Mouse (Mus musculus) left cerebral cortex, postnatal 14 days (tissue): Measurements from ENCODE around the gene Kyat3. TPM values are rescaled to one million over a fixed set of nuclear protein-coding genes. Genes with fewer than 3 reads are reported as not detected.

Source experiments
- DNase-seq, 2 experiments: peaks; one replicate each; pipeline ENCODE4 v3.0.0; 2021 to 2022; ENCODE audit warnings: low spot score in 2 of 2, mixed read lengths in 1 of 2
- intact Hi-C: fragments of 180-260 bp; cut with DNase I; formaldehyde crosslinking; loops from one replicate; pipeline ENCODE4 v1.15.1; 2025
- total RNA-seq, 2 experiments: library from RNA; stranded (reverse); gene quantifications; 2 replicates each; pipeline ENCODE4 v1.2.3; 2021

Kyat3 gene
- total RNA-seq, 2 experiments from 2014 or later: 4.7 to 5.2 TPM

DNA sequence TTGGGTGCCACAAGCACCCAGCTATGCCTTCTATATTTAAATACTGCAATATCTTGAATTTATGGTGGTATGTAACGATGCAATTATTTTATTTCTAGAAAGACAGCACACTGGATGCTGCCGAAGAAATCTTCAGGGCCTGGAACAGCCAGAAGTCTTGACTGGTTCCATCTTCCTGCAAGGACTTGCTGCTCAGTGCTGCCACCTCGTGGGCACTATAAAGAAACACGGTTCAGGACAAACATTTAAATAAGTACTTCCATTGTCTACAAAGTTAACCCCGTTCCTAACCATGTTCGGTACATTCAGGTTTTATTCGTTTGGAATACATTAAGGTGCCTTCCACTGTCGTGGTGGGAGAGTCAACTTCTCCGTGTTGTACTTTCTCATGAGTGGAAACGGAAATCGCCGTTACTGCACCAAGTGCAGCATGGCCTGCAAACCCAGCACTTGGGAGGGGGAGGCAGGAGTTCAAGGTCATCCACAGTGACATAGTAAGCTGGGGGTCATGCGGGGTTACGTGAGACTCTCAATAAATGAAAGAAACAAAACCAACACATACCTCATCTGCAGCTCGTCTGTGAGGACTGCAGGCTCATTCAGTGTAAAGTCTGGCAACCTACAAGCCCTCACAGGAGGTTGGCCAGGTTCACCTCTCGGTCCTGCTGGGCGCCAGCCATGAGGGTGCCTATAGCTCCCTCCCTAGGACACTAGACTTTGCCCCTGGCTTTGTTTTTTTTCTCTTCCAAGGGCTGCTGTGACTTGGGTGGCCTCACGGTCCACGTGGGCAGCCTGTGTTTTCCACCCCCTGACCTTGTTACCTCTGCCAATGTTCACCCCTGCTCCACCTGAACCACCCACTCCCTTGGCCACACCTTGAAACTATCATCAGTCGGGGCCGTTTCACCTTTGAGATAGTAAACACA, 43.4 kb downstream of the Kyat3 start:
- intact Hi-C loops: no loop called here

GRCm38 (mm10) chr3:142745076-142745475, 44.2 kb downstream of the Kyat3 start:
- intact Hi-C loops: no loop called here
- DNase-seq: no peak

More for the DNA sequence above, 43.4 kb downstream of the Kyat3 start:
- peak in 1 of 2 experiments; percentile 45 for DNase-seq

DNA sequence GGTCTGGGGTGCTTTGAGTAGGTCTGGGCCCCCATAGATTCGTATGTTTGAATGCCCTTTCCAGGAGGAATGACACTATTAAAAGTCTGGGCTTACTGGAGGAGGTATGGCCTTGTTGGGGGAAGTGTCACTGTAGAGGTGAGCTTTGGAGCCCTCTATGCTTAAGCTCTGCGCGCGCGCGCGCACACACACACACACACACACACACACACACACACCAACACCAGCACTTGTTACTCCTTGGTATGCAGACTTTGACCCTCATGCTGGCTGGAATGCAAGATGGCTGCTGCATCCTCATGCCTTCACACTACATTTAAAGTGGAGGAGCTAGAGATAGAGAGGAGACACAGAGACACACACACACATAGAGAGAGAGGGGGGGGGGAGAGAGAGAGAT, 46.8 kb downstream of the Kyat3 start:
- DNase-seq: no peak
- intact Hi-C loops: no loop called here

DNA sequence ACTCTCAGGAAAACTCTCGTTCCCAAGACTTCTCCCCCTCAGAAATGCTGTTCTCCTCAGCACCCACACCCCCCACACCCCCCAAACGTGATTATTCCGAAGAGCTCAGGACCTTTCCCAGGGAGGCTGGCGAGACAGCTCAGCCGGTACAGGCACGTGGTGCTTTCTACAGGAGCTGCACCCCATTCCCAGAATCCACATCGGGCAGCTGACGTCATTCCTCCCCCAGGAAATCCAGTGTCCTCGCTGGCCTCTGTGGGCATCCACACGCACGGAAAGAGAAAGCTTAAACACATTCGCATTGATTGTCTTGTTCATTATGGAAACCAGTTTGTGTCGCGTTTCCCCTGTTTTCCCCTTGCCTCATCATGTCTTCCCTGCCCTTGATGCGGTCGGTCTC, 48.3 kb downstream of the Kyat3 start:
- DNase-seq: no peak
- intact Hi-C loops: no loop called here

- intact Hi-C loops: no loop called here
- DNase-seq: peak in 1 of 2 experiments; percentile 18
Observed at GRCm38 (mm10) chr3:142755132-142755867, 54.4 kb downstream of the Kyat3 start.

- no peak for DNase-seq
- intact Hi-C loops: no loop called here
Observed at GRCm38 (mm10) chr3:142757841-142758240, 57.0 kb downstream of the Kyat3 start.

DNA sequence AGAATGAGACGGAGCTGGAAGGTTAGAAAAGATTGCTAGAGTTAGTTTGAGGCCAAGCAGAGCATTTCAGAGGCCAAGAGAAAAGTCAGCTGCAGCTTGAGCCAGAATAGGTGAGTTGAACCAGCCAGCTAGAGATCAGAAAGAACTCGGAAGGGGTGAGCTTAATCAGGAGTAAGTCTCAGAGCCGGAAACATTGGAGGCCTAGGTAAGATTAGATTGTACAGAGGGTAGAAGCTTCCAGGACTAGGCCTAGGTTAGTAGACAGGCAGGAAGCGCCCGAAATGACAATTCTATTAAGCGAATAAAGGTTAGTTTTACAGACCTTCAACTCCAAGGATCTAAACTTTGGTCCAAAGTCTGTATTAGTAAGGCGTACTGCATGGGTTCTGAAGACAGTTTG, 57.7 kb downstream of the Kyat3 start:
- DNase-seq: no peak
- intact Hi-C loops: no loop called here

GRCm38 (mm10) chr3:142760356-142760755, 59.5 kb downstream of the Kyat3 start:
- intact Hi-C loops: no loop called here

GRCm38 (mm10) chr3:142764995-142765777, 64.3 kb downstream of the Kyat3 start, which contains the start of gene Gtf2b:
Gtf2b (plus strand) TSS chr3:142765045.
- intact Hi-C loops: no loop called here
- peak; percentile 92 to 93 for DNase-seq

More at GRCm38 (mm10) chr3:142760356-142760755, 59.5 kb downstream of the Kyat3 start:
- DNase-seq: no peak

DNA sequence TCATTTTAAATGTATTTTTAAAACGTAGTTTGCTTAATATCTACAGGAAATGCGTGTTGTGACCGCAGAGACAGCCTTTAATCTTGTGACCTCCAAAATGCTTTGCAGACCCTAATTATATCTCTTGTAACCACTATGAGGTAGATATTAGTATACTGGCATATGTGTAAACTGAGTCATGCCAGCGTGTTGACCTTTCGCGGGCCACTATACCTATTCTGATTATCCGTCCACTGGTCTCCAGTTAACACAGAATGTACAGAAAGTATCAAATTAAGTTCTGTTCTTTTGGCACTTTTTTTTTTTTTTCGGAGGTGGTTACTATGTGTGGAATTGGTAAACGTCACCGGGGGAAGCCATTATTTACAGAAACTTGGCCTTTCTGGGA, 64.9 kb downstream of the Kyat3 start:
- no peak for DNase-seq
- intact Hi-C loops: no loop called here

GRCm38 (mm10) chr3:142768498-142768897, 67.6 kb downstream of the Kyat3 start:
- intact Hi-C loops: no loop called here
- DNase-seq: no peak

DNA sequence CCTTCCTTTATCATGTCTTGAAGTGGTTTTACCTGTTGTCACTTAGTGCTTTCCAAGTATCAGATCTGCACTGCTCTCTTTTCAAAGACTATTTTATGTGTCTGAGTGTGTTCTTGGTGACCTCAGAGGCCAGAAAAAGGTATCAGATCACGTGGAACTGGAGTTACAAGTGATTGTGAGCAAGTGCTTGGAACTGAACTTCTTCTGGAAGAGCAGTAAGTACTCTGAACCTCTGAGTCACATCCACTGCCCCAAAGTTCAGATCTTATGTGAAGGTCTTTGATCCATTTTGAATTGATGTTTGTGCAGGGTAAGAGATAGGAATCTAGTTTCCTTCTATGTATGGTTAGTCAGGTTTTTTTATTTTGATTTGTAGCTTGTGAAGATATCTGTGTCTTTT, 69.7 kb downstream of the Kyat3 start:
- intact Hi-C loops: no loop called here

DNA sequence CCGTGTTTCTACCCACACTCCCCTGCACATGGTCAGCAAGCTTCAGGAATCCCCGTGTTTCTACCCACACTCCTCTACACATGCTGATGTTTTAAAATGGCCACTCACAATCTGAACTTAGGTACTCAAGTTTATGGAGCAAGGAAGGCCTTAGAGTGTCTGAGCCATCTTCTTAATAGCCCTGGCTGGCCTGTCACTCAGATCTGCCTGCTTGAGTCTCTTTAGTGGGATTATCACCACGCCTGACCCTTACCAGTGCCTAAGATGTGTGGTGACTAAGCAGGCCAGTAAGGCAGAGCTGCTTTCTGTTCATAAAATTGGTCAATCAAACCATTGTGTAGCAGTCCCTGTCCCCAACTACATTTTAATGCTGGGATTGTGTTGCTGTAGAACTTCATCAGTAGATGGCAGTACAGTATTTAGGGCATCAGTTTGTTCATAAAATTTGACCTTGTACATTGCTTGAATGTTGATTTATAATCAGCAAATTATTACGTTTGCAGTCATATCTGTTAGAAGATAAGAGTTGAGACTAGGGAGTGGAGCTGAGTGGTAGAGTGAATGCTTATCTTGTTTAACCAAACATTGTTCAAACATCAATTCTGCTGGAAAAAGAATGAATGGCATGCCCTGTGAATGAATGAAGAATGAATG, 72.8 kb downstream of the Kyat3 start:
- no peak for DNase-seq
- intact Hi-C loops: no loop called here

More for the DNA sequence above, 69.7 kb downstream of the Kyat3 start:
- DNase-seq: no peak

DNA sequence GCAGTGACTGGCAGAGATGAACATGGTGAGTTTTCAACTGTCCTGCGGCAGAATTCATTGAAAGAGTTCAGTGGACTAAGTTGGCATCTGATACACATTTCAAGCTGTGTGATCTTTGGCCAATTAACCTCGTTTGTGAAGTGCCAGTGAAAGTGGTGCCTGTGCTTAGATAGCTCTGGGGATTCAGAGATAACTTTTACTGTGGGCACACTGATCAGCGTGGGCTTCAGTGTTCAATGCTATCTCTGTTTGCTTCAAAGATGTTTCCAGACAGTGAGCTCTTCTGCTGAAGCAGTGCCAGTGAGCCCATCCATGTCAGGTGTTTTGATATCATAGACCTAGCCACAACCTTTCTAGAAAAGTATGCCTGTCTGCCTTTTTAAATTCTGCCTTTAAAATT, 76.4 kb downstream of the Kyat3 start:
- intact Hi-C loops: no loop called here
- DNase-seq: no peak

DNA sequence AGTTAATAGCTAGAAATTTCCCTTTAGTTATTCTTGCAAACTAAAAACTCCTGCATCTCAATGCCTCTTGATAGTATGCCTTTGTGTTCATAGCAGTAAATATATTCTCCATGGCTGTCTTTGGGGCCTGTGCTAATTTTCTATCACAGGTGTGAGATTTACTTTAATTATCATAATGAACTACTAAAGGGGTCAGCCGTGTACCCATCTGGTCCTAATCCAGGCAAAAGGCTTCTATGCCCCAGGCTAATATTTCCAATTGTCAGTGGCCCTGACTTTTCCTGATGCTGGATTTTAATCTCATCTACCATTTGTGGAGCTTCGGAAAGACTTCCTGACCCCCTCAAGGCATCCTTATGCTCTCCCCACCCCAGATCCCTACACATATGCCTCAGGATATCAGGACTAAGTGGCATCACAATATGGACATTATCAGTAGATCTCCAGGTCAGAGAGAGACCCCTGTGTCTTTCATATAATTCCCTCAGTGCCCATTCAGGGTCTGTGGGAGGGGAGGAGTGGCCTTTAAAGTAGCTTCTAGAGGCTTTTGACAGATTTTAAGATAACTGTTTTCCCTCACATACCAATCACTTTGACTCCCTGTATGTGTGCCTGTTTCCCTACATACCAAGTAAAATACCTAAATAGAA, 85.7 kb downstream of the Kyat3 start:
- DNase-seq: no peak
- intact Hi-C loops: no loop called here

DNA sequence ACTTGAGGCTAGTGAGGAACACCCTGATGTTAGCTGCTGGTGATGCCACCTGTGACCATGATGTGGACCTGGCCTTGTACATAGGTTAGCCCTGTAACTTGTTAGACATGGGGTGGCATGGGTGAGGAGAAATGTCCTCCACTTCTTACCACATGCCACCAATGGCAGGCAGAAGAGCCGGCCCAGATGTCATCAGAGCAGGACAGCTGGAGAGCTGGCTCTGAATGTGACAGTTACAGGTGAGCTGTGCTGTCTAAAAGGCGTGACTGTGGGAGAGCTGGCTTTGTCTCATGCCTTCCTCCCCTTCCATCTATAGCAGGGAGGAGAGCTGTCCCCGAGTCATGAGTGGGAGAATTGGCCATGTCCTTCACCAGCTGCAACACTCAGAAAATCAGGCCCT, 94.7 kb downstream of the Kyat3 start:
- intact Hi-C loops: no loop called here
- peak in 1 of 2 experiments; percentile 35 for DNase-seq
